Mouse (Mus musculus): Measurements from ENCODE around the gene Chchd5. TPM values are rescaled to one million over a fixed set of nuclear protein-coding genes. Genes with fewer than 3 reads are reported as not detected.

Chchd5 gene
- polyA plus RNA-seq, 1 experiment from 2014 or later = 16.9 TPM

DNA sequence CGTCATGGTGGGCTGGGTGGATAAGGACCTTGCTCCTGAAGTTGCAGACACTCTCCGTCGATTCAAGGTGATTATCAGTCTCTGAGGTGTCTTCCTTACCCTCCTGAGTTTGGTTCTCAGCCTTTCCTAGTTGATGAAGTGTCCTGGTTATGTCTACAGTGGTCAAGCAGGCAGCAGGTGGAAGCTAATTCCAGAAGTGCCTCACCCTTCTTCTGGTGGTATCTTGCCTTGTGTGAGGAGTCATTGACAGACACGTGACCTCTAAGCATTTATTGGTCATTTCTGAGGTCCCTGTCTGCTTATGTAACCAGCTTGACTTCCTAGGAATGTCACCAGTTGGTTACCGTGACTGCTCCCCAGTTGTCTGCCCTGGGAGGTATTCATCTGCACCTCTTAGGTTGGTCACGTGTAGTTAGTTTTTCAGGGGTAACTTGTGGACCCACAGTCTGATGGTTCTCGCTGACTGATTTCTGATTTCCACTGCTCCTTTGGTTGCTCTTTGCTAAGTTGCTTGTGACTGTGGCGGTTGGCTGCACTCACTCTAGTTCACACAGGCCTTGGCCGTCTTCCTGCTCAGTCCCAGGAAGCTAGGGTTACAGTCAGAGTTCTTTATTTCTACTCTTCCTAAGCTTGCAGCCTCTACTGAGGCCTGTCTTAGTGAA, 13.7 kb upstream of the Chchd5 start:
- no peak for ATAC-seq (ENCODE audit: insufficient number of reproducible peaks, low FRiP score)
- Histone ChIP-seq H3K36me3 (peaks cover 86% of the 10 kb centered on the region), H3K4me2 (no peak overlapping the region), H3K9ac (no peak overlapping the region), H3K27ac (ENCODE audit: poor library complexity, severe bottlenecking) (no peak overlapping the region), H3K4me1 (replicated peaks) (no peaks in the 10 kb centered on the region), H3K9me3 (replicated peaks) (no peaks in the 10 kb centered on the region), H3K4me3 (no peak overlapping the region), H3K27me3 (replicated peaks) (no peaks in the 10 kb centered on the region)
- 88% methylated on average over 9 of the region's 9 CpGs for WGBS

DNA sequence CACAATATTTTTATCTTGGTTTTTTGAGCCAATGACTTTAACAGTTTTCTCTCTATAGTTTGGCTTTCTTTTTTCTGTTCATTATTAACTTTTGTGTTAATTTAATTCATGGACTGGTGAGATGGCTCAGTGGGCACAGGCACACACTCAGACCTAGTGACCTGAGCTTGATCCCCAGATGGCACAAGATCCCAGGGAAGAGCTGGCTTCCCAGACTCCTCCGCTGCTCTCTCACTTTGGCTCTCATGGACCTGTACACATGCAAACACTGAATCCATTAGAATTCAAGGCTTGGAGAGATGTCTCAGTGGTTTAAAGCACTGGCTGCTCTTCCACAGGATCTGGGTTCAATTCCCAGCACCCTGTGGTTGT, 13.1 kb upstream of the Chchd5 start:
- ATAC-seq (ENCODE audit: insufficient number of reproducible peaks, low FRiP score) = no peak
- H3K4me1 ChIP-seq (replicated peaks) = no peaks in the 10 kb centered on the region
- no peak overlapping the region for H3K4me2 ChIP-seq
- no peaks in the 10 kb centered on the region for H3K27me3 ChIP-seq (replicated peaks)
- H3K4me3 ChIP-seq = no peak overlapping the region
- no peaks in the 10 kb centered on the region for H3K9me3 ChIP-seq (replicated peaks)
- H3K36me3 ChIP-seq = peaks cover 89% of the 10 kb centered on the region
- H3K27ac ChIP-seq (ENCODE audit: poor library complexity, severe bottlenecking) = no peak overlapping the region
- no peak overlapping the region for H3K9ac ChIP-seq
- 100% methylated on average over 1 of the region's 1 CpGs for whole genome bisulfite sequencing

GRCm38 (mm10) chr2:129118061-129118460, 11.4 kb upstream of the Chchd5 start:
- ATAC-seq (ENCODE audit: insufficient number of reproducible peaks, low FRiP score) = no peak
- Histone ChIP-seq H3K4me3 (no peak overlapping the region), H3K4me2 (no peak overlapping the region), H3K36me3 (peaks cover 91% of the 10 kb centered on the region), H3K27me3 (replicated peaks) (no peaks in the 10 kb centered on the region), H3K9me3 (replicated peaks) (0 out of 2 replicates have a peak, but pooled peaks cover 4% of the 10 kb centered on the region), H3K4me1 (replicated peaks) (no peaks in the 10 kb centered on the region), H3K9ac (no peak overlapping the region), H3K27ac (ENCODE audit: poor library complexity, severe bottlenecking) (no peak overlapping the region)
- WGBS = 92% methylated on average over 12 of the region's 12 CpGs

- no peak overlapping the region for H3K4me3 ChIP-seq
- ATAC-seq (ENCODE audit: insufficient number of reproducible peaks, low FRiP score) = no peak
- H3K9me3 ChIP-seq (replicated peaks) = 0 out of 2 replicates have a peak, but pooled peaks cover 4% of the 10 kb centered on the region
- WGBS = 93% methylated on average over 8 of the region's 8 CpGs
- no peak overlapping the region for H3K27ac ChIP-seq (ENCODE audit: poor library complexity, severe bottlenecking)
- no peaks in the 10 kb centered on the region for H3K4me1 ChIP-seq (replicated peaks)
- H3K4me2 ChIP-seq = no peak overlapping the region
- no peaks in the 10 kb centered on the region for H3K27me3 ChIP-seq (replicated peaks)
- peaks cover 89% of the 10 kb centered on the region for H3K36me3 ChIP-seq
- H3K9ac ChIP-seq = no peak overlapping the region
These were observed 7.5 kb upstream of the Chchd5 start for GRCm38 (mm10) chr2:129121986-129122385.

DNA sequence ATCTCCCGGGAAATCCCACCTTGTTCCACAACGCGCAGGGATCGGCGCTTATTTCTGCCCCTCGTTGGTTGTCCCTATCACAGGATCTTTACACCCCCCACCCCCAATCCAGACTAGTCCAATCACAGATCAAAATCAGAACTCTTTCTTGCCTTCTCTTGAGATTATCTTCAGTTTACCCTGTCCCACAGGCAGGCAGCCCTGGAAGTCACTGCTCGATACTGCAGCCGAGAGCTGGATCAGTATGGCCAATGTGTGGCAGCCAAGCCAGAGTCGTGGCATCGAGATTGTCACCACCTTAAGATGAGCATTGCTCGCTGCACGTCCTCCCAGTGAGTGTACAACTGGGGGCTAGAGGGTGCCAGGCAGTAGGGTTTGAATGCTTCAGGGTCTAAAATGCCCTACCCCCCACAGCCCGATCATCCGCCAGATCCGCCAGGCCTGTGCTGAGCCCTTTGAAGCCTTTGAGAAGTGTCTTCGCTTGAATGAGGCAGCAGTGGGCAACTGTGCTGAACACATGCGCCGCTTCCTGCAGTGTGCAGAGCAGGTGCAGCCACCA, 566 bp downstream of the Chchd5 start:
- H3K27ac ChIP-seq (ENCODE audit: poor library complexity, severe bottlenecking) = peak overlapping the region; percentile 91
- peaks cover 18% of the 10 kb centered on the region for H3K4me1 ChIP-seq (replicated peaks)
- peak overlapping the region; percentile 76 for H3K4me2 ChIP-seq
- H3K9ac ChIP-seq = peak overlapping the region; percentile 66
- peaks cover 52% of the 10 kb centered on the region for H3K36me3 ChIP-seq
- peak; percentile 55 for ATAC-seq (ENCODE audit: insufficient number of reproducible peaks, low FRiP score)
- H3K9me3 ChIP-seq (replicated peaks) = peaks cover 14% of the 10 kb centered on the region; the same call in 1 of the 2 replicates
- H3K4me3 ChIP-seq = peak overlapping the region; percentile 86
- 34% methylated on average over 18 of the region's 18 CpGs for WGBS
- H3K27me3 ChIP-seq (replicated peaks) = no peaks in the 10 kb centered on the region

- 94% methylated on average over 2 of the region's 2 CpGs for WGBS
- Histone ChIP-seq H3K4me1 (replicated peaks) (peaks cover 18% of the 10 kb centered on the region), H3K4me3 (no peak overlapping the region; the same call in 1 of the 2 replicates), H3K4me2 (peak overlapping the region; percentile 76), H3K27me3 (replicated peaks) (no peaks in the 10 kb centered on the region), H3K9ac (no peak overlapping the region), H3K36me3 (peaks cover 45% of the 10 kb centered on the region), H3K9me3 (replicated peaks) (peaks cover 14% of the 10 kb centered on the region; the same call in 1 of the 2 replicates), H3K27ac (ENCODE audit: poor library complexity, severe bottlenecking) (no peak overlapping the region)
- ATAC-seq (ENCODE audit: insufficient number of reproducible peaks, low FRiP score) = no peak
These were observed 1.3 kb downstream of the Chchd5 start for GRCm38 (mm10) chr2:129130776-129131175.

- Histone ChIP-seq H3K4me1 (replicated peaks) (peaks cover 18% of the 10 kb centered on the region), H3K4me2 (no peak overlapping the region), H3K36me3 (peaks cover 34% of the 10 kb centered on the region), H3K4me3 (no peak overlapping the region), H3K27me3 (replicated peaks) (no peaks in the 10 kb centered on the region), H3K27ac (ENCODE audit: poor library complexity, severe bottlenecking) (no peak overlapping the region), H3K9ac (no peak overlapping the region), H3K9me3 (replicated peaks) (peaks cover 14% of the 10 kb centered on the region; the same call in 1 of the 2 replicates)
- 91% methylated on average over 7 of the region's 7 CpGs for WGBS
- ATAC-seq (ENCODE audit: insufficient number of reproducible peaks, low FRiP score) = no peak
These were observed 2.7 kb downstream of the Chchd5 start for GRCm38 (mm10) chr2:129132231-129132630.

GRCm38 (mm10) chr2:129133006-129133805, 3.7 kb downstream of the Chchd5 start:
- no peak for ATAC-seq (ENCODE audit: insufficient number of reproducible peaks, low FRiP score)

DNA sequence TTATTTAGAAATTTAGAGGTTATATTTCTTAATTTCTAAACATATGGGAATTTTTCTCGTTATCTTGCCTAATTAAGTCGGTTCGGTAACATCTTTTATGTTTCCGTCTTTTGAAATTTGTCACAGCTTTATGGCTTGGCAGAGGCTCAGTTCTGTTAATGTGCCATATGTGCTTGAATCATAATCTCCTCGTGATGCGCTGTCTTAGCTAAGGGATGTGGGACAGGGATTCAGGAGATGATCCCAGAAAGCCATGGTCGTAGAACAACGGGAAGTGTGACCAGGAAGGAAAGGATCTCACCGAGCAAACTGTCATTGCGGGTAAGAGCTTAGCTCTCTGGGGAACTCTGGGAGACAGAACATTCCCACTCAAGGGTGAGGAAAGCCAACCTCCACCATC, 10.4 kb downstream of the Chchd5 start:
- WGBS = 81% methylated on average over 10 of the region's 10 CpGs
- Histone ChIP-seq H3K27ac (ENCODE audit: poor library complexity, severe bottlenecking) (no peak overlapping the region), H3K27me3 (replicated peaks) (no peaks in the 10 kb centered on the region)

More at GRCm38 (mm10) chr2:129133006-129133805, 3.7 kb downstream of the Chchd5 start:
- H3K9me3 ChIP-seq (replicated peaks) = peaks cover 14% of the 10 kb centered on the region; the same call in 1 of the 2 replicates
- peaks cover 29% of the 10 kb centered on the region for H3K36me3 ChIP-seq
- no peak overlapping the region for H3K4me2 ChIP-seq
- WGBS = 93% methylated on average over 14 of the region's 14 CpGs
- no peaks in the 10 kb centered on the region for H3K27me3 ChIP-seq (replicated peaks)
- no peak overlapping the region for H3K9ac ChIP-seq
- peaks cover 18% of the 10 kb centered on the region for H3K4me1 ChIP-seq (replicated peaks)
- H3K4me3 ChIP-seq = no peak overlapping the region
- H3K27ac ChIP-seq (ENCODE audit: poor library complexity, severe bottlenecking) = no peak overlapping the region

GRCm38 (mm10) chr2:129148836-129149235, 19.3 kb downstream of the Chchd5 start:
- Histone ChIP-seq H3K4me3 (no peak overlapping the region), H3K27ac (ENCODE audit: poor library complexity, severe bottlenecking) (no peak overlapping the region), H3K9me3 (replicated peaks) (peaks cover 5% of the 10 kb centered on the region), H3K9ac (no peak overlapping the region), H3K27me3 (replicated peaks) (no peaks in the 10 kb centered on the region), H3K36me3 (no peaks in the 10 kb centered on the region), H3K4me1 (replicated peaks) (no peaks in the 10 kb centered on the region), H3K4me2 (no peak overlapping the region)
- 52% methylated on average over 2 of the region's 2 CpGs for WGBS
- ATAC-seq (ENCODE audit: insufficient number of reproducible peaks, low FRiP score) = no peak

More for the DNA sequence above, 10.4 kb downstream of the Chchd5 start:
- no peak overlapping the region for H3K4me3 ChIP-seq
- no peak overlapping the region for H3K9ac ChIP-seq
- no peak overlapping the region for H3K4me2 ChIP-seq
- no peaks in the 10 kb centered on the region for H3K36me3 ChIP-seq
- no peak for ATAC-seq (ENCODE audit: insufficient number of reproducible peaks, low FRiP score)
- no peaks in the 10 kb centered on the region for H3K9me3 ChIP-seq (replicated peaks)
- no peaks in the 10 kb centered on the region for H3K4me1 ChIP-seq (replicated peaks)

DNA sequence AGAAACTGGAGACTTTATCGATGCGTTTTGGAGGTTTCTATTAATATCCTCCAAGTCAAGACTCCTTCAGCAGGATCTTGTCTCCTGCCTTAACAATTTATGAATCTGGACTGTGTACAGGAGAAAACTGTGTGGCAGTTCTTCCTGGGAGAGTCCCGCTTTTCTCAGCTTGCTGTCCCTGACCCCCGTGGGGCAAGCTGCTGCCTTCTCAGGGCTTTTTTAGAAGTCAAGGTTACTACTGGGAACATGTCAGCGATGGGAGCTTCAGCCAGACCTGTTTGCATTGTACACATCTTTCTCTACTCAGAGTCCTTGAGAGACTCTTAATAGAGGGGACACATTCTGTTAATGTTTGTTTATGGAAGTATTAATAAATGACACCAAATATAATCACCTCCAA, 20.9 kb downstream of the Chchd5 start:
- H3K27me3 ChIP-seq (replicated peaks) = no peaks in the 10 kb centered on the region
- H3K4me1 ChIP-seq (replicated peaks) = no peaks in the 10 kb centered on the region
- peaks cover 5% of the 10 kb centered on the region for H3K9me3 ChIP-seq (replicated peaks)
- H3K27ac ChIP-seq (ENCODE audit: poor library complexity, severe bottlenecking) = no peak overlapping the region
- ATAC-seq (ENCODE audit: insufficient number of reproducible peaks, low FRiP score) = no peak
- H3K4me3 ChIP-seq = no peak overlapping the region
- no peaks in the 10 kb centered on the region for H3K36me3 ChIP-seq
- no peak overlapping the region for H3K9ac ChIP-seq
- H3K4me2 ChIP-seq = no peak overlapping the region
- 77% methylated on average over 5 of the region's 5 CpGs for WGBS
